In the genomic region with DNA sequence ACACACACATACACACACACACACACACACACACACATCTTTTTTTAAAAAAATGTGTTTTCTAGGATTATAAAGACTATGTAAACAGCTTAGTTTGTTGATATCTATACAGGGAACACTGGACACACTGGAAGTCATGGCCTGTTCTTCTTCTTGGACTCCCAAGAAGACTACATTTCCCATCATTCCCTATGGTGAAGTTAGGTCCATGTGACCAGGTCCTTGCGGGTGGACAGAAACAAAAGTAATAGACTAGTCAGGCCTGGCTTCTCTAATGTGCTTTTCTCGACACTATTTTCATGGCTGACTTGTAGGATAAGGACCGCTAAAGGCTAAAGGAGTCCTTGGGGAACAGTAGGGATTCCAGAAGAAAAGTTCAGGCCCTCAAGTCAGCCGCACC, we compare ENCODE assay signal across 20 mouse cellular contexts.
"Had no signal": no experiment of that assay in that cellular context is flagged by ENCODE, and none has a peak within 500 bp of the region (broad histone marks: within the 10 kb centered on the region; RNA-seq: fewer than 3 reads in every experiment).

No protein-coding gene starts in this region.

- H3K36me3 ChIP-seq: kidney, embryonic 15.5 days; limb, embryonic 10.5 days; limb, embryonic 13.5 days; liver, embryonic 12.5 days; liver, embryonic 15.5 days; lung, embryonic 15.5 days; midbrain, embryonic 10.5 days; midbrain, embryonic 13.5 days; stomach, embryonic 15.5 days had no signal

- H3K4me1 ChIP-seq: kidney, embryonic 15.5 days; limb, embryonic 13.5 days; liver, embryonic 12.5 days; liver, embryonic 15.5 days; lung, embryonic 15.5 days; megakaryocyte, embryonic 14.5 days; stomach, embryonic 15.5 days had no signal

- H3K4me3 ChIP-seq: kidney, embryonic 15.5 days; limb, embryonic 10.5 days; limb, embryonic 13.5 days; liver, embryonic 12.5 days; liver, embryonic 15.5 days; lung, embryonic 15.5 days; megakaryocyte, embryonic 14.5 days; midbrain, embryonic 10.5 days; midbrain, embryonic 13.5 days; stomach, embryonic 15.5 days had no signal

- H3K27ac ChIP-seq: kidney, embryonic 15.5 days; limb, embryonic 10.5 days; limb, embryonic 13.5 days; liver, embryonic 12.5 days; liver, embryonic 15.5 days; lung, embryonic 15.5 days; midbrain, embryonic 10.5 days; midbrain, embryonic 13.5 days; stomach, embryonic 15.5 days had no signal

- H3K9me3 ChIP-seq: kidney, embryonic 15.5 days; limb, embryonic 10.5 days; limb, embryonic 13.5 days; liver, embryonic 12.5 days; liver, embryonic 15.5 days; lung, embryonic 15.5 days; megakaryocyte, embryonic 14.5 days; midbrain, embryonic 10.5 days; midbrain, embryonic 13.5 days; stomach, embryonic 15.5 days had no signal

- DNase-seq: kidney, adult 11 months; kidney, adult 8-10 months; kidney, postnatal 10 days; kidney, postnatal 4 days; layer of hippocampus, postnatal 36 days; liver; lung, adult 18-20 months; lung, postnatal 10 days; lung, postnatal 36 days; thymus, postnatal 36 days had no signal

- H3K9ac ChIP-seq: kidney, embryonic 15.5 days; limb, embryonic 13.5 days; liver, embryonic 12.5 days; liver, embryonic 15.5 days; lung, embryonic 15.5 days; midbrain, embryonic 13.5 days; stomach, embryonic 15.5 days had no signal
